Mouse (Mus musculus) lung, embryonic 14.5 days (tissue): ENCODE data around the gene Vti1a. TPM values are rescaled to one million over a fixed set of nuclear protein-coding genes. Genes with fewer than 3 reads are reported as not detected.
A peak's percentile ranks its signal among the peaks of the same experiment; 100 is the strongest.

Experiments used
- ATAC-seq: fragments of 200-750 bp; cut with Nextera tagmentation; 2 replicates; pipeline ENCODE4 v1.8.0; 2017; ENCODE audit warnings: mild to moderate bottlenecking, moderate TSS enrichment, moderate library complexity; ENCODE audit not compliant: insufficient read depth
- DNase-seq: peaks from one replicate; pipeline ENCODE4 v3.0.0-alpha.2; 2015
- H3K27ac ChIP-seq: fragments of 300-500 bp; sonication (generic); 2 replicates; pipeline ENCODE4 v1.5.1; 2014; ENCODE audit warnings: low read depth, mild to moderate bottlenecking, moderate library complexity
- H3K27me3 ChIP-seq: fragments of 300-500 bp; sonication (generic); 2 replicates; pipeline ENCODE4 v1.6.1; 2014; ENCODE audit warnings: low read length, control low read depth; ENCODE audit not compliant: insufficient read depth
- H3K36me3 ChIP-seq: fragments of 300-500 bp; sonication (generic); 2 replicates; pipeline ENCODE4 v1.6.1; 2014; ENCODE audit warnings: control low read depth; ENCODE audit not compliant: insufficient read depth
- H3K4me1 ChIP-seq: fragments of 300-500 bp; sonication (generic); 2 replicates; pipeline ENCODE4 v1.6.1; 2014; ENCODE audit warnings: antibody characterized with exemption, control low read depth; ENCODE audit not compliant: insufficient read depth
- H3K4me2 ChIP-seq: fragments of 300-500 bp; sonication (generic); 2 replicates; pipeline ENCODE4 v1.6.1; 2014; ENCODE audit warnings: mild to moderate bottlenecking
- H3K4me3 ChIP-seq: fragments of 300-500 bp; sonication (generic); 2 replicates; pipeline ENCODE4 v1.5.1; 2014; ENCODE audit warnings: low read depth, low read length
- H3K9ac ChIP-seq: fragments of 300-500 bp; sonication (generic); 2 replicates; pipeline ENCODE4 v1.6.1; 2014
- H3K9me3 ChIP-seq: fragments of 300-500 bp; sonication (generic); 2 replicates; pipeline ENCODE4 v1.6.1; 2016; ENCODE audit warnings: low read depth, low read length, control low read depth
- CTCF ChIP-seq: IDR thresholded peaks from 2 replicates; pipeline ENCODE4 v1.5.1; 2016; ENCODE audit warnings: antibody characterized with exemption, low read depth
- WGBS: fragments of 180-500 bp; shearing (Covaris S2); extraction: QIAGEN DNeasy Blood & Tissue Kit; methylation state at CpG from one replicate; pipeline ENCODE4 v1.1.7; 2014; 5-methylcytosine and 5-hydroxymethylcytosine counted together
- polyA plus RNA-seq: library from polyadenylated mRNA; unstranded; fragments of >200 nt; fragmentation: Nextera tagmentation; extraction: Ambion mirVana; gene quantifications from 2 replicates; pipeline ENCODE4 v1.2.1, GENCODE M21; 2014

The Vti1a gene
- polyA plus RNA-seq, 1 experiment from 2014 or later, result 25.5 TPM

- no peak for TF ChIP-seq CTCF
- DNase-seq, result no peak
- Histone ChIP-seq H3K9ac (no peak overlapping the region), H3K36me3 (no peaks in the 10 kb centered on the region), H3K4me2 (no peak overlapping the region), H3K4me1 (no peaks in the 10 kb centered on the region), H3K27ac (no peak overlapping the region), H3K4me3 (no peak overlapping the region), H3K9me3 (no peaks in the 10 kb centered on the region), H3K27me3 (no peaks in the 10 kb centered on the region)
- WGBS, result 25% methylated on average over 2 of the region's 2 CpGs
- no peak for ATAC-seq
Measured at GRCm38 (mm10) chr19:55526717-55527235, 210.7 kb downstream of the Vti1a start.

DNA sequence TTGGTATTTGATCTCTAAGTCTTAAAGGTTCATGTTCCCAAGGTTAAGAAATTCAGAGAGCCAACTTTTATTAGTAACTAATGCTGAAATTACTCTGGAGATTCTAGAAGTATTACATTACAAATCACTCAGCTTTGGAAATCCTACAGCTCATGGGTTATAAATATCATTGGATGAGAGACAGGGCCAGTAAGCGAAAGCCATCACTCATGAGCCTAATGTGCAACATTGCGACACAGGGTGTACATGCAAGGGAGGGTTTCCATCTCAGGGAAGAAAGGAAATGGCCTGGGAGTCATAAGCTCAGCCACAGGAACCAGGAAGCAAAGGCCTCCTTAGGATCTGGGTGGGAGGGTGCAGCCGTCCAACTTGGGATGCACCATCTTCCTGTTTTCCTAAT, 213.9 kb downstream of the Vti1a start:
- Histone ChIP-seq H3K4me3 (no peak overlapping the region), H3K27ac (no peak overlapping the region), H3K9ac (no peak overlapping the region), H3K9me3 (no peaks in the 10 kb centered on the region), H3K4me2 (no peak overlapping the region), H3K36me3 (no peaks in the 10 kb centered on the region), H3K4me1 (no peaks in the 10 kb centered on the region), H3K27me3 (no peaks in the 10 kb centered on the region)
- ATAC-seq, result no peak
- DNase-seq, result no peak
- TF ChIP-seq CTCF, result no peak
- WGBS, result 75% methylated on average over 3 of the region's 3 CpGs

DNA sequence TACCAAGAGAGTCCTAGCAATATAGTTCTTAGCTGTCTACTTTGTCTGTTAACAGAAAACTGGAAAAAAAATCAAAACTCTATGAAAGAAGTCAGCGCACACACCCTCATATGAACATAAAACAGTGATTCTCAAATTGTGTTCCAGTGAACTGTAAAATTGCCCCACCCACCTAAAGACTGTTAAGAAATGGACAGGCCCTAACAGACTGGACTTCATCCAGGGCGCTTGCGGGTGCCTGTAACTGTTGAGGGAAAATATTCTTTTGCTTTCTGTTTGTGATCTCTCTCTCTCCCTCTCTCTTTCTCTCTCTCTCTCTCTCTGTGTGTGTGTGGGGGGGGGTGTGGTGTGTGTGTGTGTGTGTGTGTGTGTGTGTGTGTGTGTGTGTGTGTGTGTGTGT, 216.6 kb downstream of the Vti1a start:
- Histone ChIP-seq H3K9me3 (no peaks in the 10 kb centered on the region), H3K9ac (no peak overlapping the region), H3K4me3 (no peak overlapping the region), H3K4me2 (no peak overlapping the region), H3K4me1 (no peaks in the 10 kb centered on the region), H3K36me3 (no peaks in the 10 kb centered on the region), H3K27ac (no peak overlapping the region), H3K27me3 (no peaks in the 10 kb centered on the region)
- DNase-seq (no peak), ATAC-seq (no peak)
- no peak for TF ChIP-seq CTCF
- 88% methylated on average over 3 of the region's 3 CpGs for WGBS

GRCm38 (mm10) chr19:55536273-55536937, 220.3 kb downstream of the Vti1a start:
- H3K4me1 ChIP-seq, result no peaks in the 10 kb centered on the region
- TF ChIP-seq CTCF, result no peak
- DNase-seq (no peak), ATAC-seq (no peak)
- no peak overlapping the region for H3K9ac ChIP-seq
- no peak overlapping the region for H3K27ac ChIP-seq
- no peak overlapping the region for H3K4me2 ChIP-seq
- no peaks in the 10 kb centered on the region for H3K9me3 ChIP-seq
- WGBS, result 78% methylated on average over 7 of the region's 7 CpGs
- no peak overlapping the region for H3K4me3 ChIP-seq
- no peaks in the 10 kb centered on the region for H3K36me3 ChIP-seq
- no peaks in the 10 kb centered on the region for H3K27me3 ChIP-seq

- no peak overlapping the region for H3K27ac ChIP-seq
- WGBS, result 27% methylated on average over 6 of the region's 6 CpGs
- no peak for ATAC-seq
Measured at GRCm38 (mm10) chr19:55537691-55538090, 221.6 kb downstream of the Vti1a start.

DNA sequence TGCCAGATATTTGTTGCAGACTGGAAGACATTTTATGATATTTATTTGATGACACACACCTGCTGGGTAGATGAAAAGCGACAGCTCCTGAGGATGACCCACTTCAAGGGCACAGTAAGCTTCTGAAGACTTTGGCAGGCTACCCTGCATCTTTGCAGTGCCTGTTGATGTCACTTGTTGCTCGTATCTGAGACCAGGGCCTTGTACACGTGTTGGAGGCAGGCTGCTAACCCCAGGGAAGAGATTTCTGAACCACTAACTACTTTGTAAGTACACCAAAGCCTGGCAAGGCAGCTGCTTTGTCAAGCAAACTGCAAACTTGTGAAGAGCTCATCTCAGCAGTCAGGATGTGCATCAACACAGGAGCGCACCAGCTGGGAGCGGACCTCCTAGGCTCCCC, 225.5 kb downstream of the Vti1a start:
- no peaks in the 10 kb centered on the region for H3K27me3 ChIP-seq
- H3K27ac ChIP-seq, result no peak overlapping the region
- H3K9ac ChIP-seq, result no peak overlapping the region
- TF ChIP-seq CTCF, result no peak
- no peak overlapping the region for H3K4me2 ChIP-seq
- H3K36me3 ChIP-seq, result no peaks in the 10 kb centered on the region
- H3K9me3 ChIP-seq, result no peaks in the 10 kb centered on the region
- DNase-seq, result no peak
- ATAC-seq, result no peak
- no peaks in the 10 kb centered on the region for H3K4me1 ChIP-seq
- H3K4me3 ChIP-seq, result no peak overlapping the region
- WGBS, result 78% methylated on average over 5 of the region's 5 CpGs

More at GRCm38 (mm10) chr19:55537691-55538090, 221.6 kb downstream of the Vti1a start:
- Histone ChIP-seq H3K9ac (no peak overlapping the region), H3K4me2 (no peak overlapping the region), H3K4me3 (no peak overlapping the region), H3K4me1 (no peaks in the 10 kb centered on the region), H3K9me3 (no peaks in the 10 kb centered on the region), H3K27me3 (no peaks in the 10 kb centered on the region), H3K36me3 (no peaks in the 10 kb centered on the region)
- peak; percentile 63 for TF ChIP-seq CTCF
- DNase-seq, result peak; percentile 77

GRCm38 (mm10) chr19:55542461-55542860, 226.4 kb downstream of the Vti1a start:
- Histone ChIP-seq H3K4me2 (no peak overlapping the region), H3K27me3 (no peaks in the 10 kb centered on the region), H3K9ac (no peak overlapping the region), H3K4me1 (no peaks in the 10 kb centered on the region), H3K4me3 (no peak overlapping the region), H3K36me3 (no peaks in the 10 kb centered on the region), H3K9me3 (no peaks in the 10 kb centered on the region), H3K27ac (no peak overlapping the region)
- whole genome bisulfite sequencing, result 55% methylated on average over 6 of the region's 6 CpGs
- peak; percentile 43 for DNase-seq
- TF ChIP-seq CTCF, result no peak
- ATAC-seq, result peak; percentile 47
